Mouse (Mus musculus) kidney, postnatal 0 days (tissue): ENCODE measurements around the gene Ggact. TPM values are rescaled to one million over a fixed set of nuclear protein-coding genes. Genes with fewer than 3 reads are reported as not detected.

Source experiments
- ATAC-seq: fragments of 200-750 bp; cut with Nextera tagmentation; replicated peaks from 2 replicates; pipeline ENCODE4 v1.8.0; 2017; ENCODE audit warnings: low read depth, moderate number of reproducible peaks, moderate TSS enrichment, moderate library complexity; ENCODE audit not compliant: low FRiP score
- DNase-seq: peaks from one replicate; pipeline ENCODE4 v3.0.0-alpha.2; 2016; ENCODE audit warnings: low spot score
- H3K27ac ChIP-seq: fragments of 300-500 bp; sonication (generic); 2 replicates; pipeline ENCODE4 v1.5.1; 2014; ENCODE audit warnings: mild to moderate bottlenecking
- H3K27me3 ChIP-seq: fragments of 300-500 bp; sonication (generic); 2 replicates; pipeline ENCODE4 v1.6.1; 2014; ENCODE audit warnings: low read length, mixed read lengths; ENCODE audit not compliant: insufficient read depth
- H3K36me3 ChIP-seq: fragments of 300-500 bp; sonication (generic); 2 replicates; pipeline ENCODE4 v1.6.1; 2014; ENCODE audit warnings: low read length, mixed read lengths; ENCODE audit not compliant: insufficient read depth
- H3K4me1 ChIP-seq: fragments of 300-500 bp; sonication (generic); replicated peaks from 2 replicates; pipeline ENCODE4 v1.6.1; 2014; ENCODE audit warnings: antibody characterized with exemption, low read length, mixed read lengths; ENCODE audit not compliant: insufficient read depth
- H3K4me2 ChIP-seq: fragments of 300-500 bp; sonication (generic); 2 replicates; pipeline ENCODE4 v1.6.1; 2014; ENCODE audit warnings: mild to moderate bottlenecking, low read length, moderate library complexity, mixed read lengths
- H3K4me3 ChIP-seq: fragments of 300-500 bp; sonication (generic); replicated peaks from 2 replicates; pipeline ENCODE4 v1.5.1; 2014; ENCODE audit warnings: low read depth, low read length
- H3K9ac ChIP-seq: fragments of 300-500 bp; sonication (generic); 2 replicates; pipeline ENCODE4 v1.6.1; 2014; ENCODE audit warnings: low read depth, low read length
- H3K9me3 ChIP-seq: fragments of 300-500 bp; sonication (generic); replicated peaks from 2 replicates; pipeline ENCODE4 v1.6.1; 2016; ENCODE audit warnings: low read length, inconsistent platforms, mixed read lengths
- CTCF ChIP-seq: IDR thresholded peaks from 2 replicates; pipeline ENCODE4 v1.5.1; 2016; ENCODE audit warnings: antibody characterized with exemption, low read depth, mild to moderate bottlenecking, moderate library complexity
- WGBS: fragments of 180-500 bp; shearing (Covaris S2); extraction: QIAGEN DNeasy Blood & Tissue Kit; methylation state at CpG from one replicate; pipeline ENCODE4 v1.1.7; 2014; 5-methylcytosine and 5-hydroxymethylcytosine counted together
- polyA plus RNA-seq: library from polyadenylated mRNA; unstranded; fragments of >200 nt; fragmentation: Nextera tagmentation; extraction: Ambion mirVana; gene quantifications from 2 replicates; pipeline ENCODE4 v1.2.1, GENCODE M21; 2015

The Ggact gene
- polyA plus RNA-seq, 1 experiment from 2014 or later = 41.1 TPM

GRCm38 (mm10) chr14:122891470-122891968, 22.0 kb downstream of the Ggact start:
- ATAC-seq = no peak

DNA sequence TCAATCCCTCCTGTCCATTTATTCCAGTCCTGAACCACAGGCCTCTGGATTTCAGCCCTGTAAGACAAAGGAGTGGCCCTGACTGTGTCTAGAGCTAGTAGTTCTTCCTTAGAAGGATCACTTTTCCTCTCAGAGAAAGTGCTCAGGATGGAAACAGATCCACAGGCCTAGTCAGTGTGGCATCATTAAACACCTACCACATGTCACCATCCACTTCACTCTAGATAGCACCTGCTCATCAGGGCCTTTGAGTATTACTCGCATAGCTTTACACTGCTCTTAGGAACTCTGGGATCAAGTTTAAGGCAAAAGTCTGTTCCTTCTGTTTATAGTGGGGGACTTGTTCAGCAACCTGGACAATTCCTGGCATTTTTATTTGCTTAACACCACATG, 25.1 kb downstream of the Ggact start:
- no peaks in the 10 kb centered on the region for H3K36me3 ChIP-seq
- H3K27me3 ChIP-seq = no peaks in the 10 kb centered on the region
- ATAC-seq (no peak), DNase-seq (no peak)
- TF ChIP-seq CTCF = no peak
- WGBS = 75% methylated on average over 1 of the region's 1 CpGs
- H3K9ac ChIP-seq = no peak overlapping the region
- H3K27ac ChIP-seq = no peak overlapping the region
- H3K9me3 ChIP-seq = no peaks in the 10 kb centered on the region
- H3K4me2 ChIP-seq = no peak overlapping the region
- H3K4me3 ChIP-seq = no peak overlapping the region
- no peaks in the 10 kb centered on the region for H3K4me1 ChIP-seq

More at GRCm38 (mm10) chr14:122891470-122891968, 22.0 kb downstream of the Ggact start:
- Histone ChIP-seq H3K9ac (no peak overlapping the region), H3K4me3 (no peak overlapping the region), H3K4me2 (no peak overlapping the region), H3K36me3 (no peaks in the 10 kb centered on the region), H3K27me3 (no peaks in the 10 kb centered on the region), H3K9me3 (no peaks in the 10 kb centered on the region), H3K27ac (no peak overlapping the region), H3K4me1 (no peaks in the 10 kb centered on the region)
- 88% methylated on average over 12 of the region's 12 CpGs for WGBS
- no peak for TF ChIP-seq CTCF
- DNase-seq = no peak

GRCm38 (mm10) chr14:122887702-122888479, 25.7 kb downstream of the Ggact start:
- no peaks in the 10 kb centered on the region for H3K36me3 ChIP-seq
- WGBS = 86% methylated on average over 3 of the region's 3 CpGs
- no peak overlapping the region for H3K9ac ChIP-seq
- DNase-seq (no peak), ATAC-seq (no peak)
- H3K27ac ChIP-seq = no peak overlapping the region
- H3K27me3 ChIP-seq = no peaks in the 10 kb centered on the region
- no peak for TF ChIP-seq CTCF
- H3K4me3 ChIP-seq = no peak overlapping the region
- H3K9me3 ChIP-seq = no peaks in the 10 kb centered on the region
- H3K4me2 ChIP-seq = no peak overlapping the region
- H3K4me1 ChIP-seq = no peaks in the 10 kb centered on the region

DNA sequence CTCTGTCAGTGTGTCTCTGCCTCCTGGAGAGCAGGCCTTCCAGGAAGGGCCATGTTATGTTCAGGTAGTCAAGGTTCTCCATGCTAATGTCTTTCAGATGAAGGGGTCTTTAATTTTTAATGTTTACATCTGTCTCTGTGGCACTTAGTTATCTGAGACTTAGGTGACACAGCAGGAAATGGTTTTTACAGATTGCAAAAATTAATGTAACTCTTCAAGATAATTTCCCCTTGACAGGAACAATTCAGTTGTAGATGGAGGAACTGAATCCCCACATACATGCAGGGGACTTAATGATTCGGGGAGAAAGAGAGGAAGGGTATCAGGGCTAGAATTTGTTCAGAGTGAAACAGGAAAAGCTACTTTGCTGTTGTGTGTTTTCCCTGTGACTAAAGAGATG, 26.3 kb downstream of the Ggact start:
- Histone ChIP-seq H3K27ac (no peak overlapping the region), H3K36me3 (no peaks in the 10 kb centered on the region), H3K27me3 (no peaks in the 10 kb centered on the region), H3K4me1 (no peaks in the 10 kb centered on the region), H3K9me3 (no peaks in the 10 kb centered on the region), H3K4me2 (no peak overlapping the region), H3K4me3 (no peak overlapping the region), H3K9ac (no peak overlapping the region)
- TF ChIP-seq CTCF = no peak
- WGBS = 70% methylated on average over 1 of the region's 1 CpGs
- no peak for ATAC-seq
- no peak for DNase-seq

DNA sequence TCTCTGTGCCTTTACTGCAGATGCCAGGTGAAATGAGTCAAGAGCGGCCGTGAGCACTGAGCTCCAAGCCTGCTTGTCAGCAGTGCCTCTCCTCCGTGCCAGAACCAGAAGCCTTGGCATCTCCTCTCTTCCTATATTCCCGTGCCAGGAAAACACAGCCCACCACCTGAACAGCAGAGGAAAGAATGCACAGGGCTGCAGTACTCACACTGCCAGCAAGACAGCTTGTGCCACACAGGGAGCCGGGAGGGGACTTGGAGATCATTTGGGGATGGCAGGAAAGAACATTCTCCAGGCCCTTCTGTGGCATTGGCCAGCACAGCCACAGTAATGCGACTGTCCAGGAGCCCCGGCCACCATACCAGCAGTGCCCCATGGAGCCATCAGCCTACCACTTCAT, 27.7 kb downstream of the Ggact start:
- H3K4me1 ChIP-seq = no peaks in the 10 kb centered on the region
- no peak overlapping the region for H3K4me2 ChIP-seq
- no peak overlapping the region for H3K9ac ChIP-seq
- ATAC-seq = no peak
- no peak overlapping the region for H3K27ac ChIP-seq
- 89% methylated on average over 7 of the region's 7 CpGs for WGBS
- H3K36me3 ChIP-seq = no peaks in the 10 kb centered on the region
- no peak for DNase-seq
- TF ChIP-seq CTCF = no peak
- H3K27me3 ChIP-seq = no peaks in the 10 kb centered on the region
- H3K9me3 ChIP-seq = no peaks in the 10 kb centered on the region
- no peak overlapping the region for H3K4me3 ChIP-seq

DNA sequence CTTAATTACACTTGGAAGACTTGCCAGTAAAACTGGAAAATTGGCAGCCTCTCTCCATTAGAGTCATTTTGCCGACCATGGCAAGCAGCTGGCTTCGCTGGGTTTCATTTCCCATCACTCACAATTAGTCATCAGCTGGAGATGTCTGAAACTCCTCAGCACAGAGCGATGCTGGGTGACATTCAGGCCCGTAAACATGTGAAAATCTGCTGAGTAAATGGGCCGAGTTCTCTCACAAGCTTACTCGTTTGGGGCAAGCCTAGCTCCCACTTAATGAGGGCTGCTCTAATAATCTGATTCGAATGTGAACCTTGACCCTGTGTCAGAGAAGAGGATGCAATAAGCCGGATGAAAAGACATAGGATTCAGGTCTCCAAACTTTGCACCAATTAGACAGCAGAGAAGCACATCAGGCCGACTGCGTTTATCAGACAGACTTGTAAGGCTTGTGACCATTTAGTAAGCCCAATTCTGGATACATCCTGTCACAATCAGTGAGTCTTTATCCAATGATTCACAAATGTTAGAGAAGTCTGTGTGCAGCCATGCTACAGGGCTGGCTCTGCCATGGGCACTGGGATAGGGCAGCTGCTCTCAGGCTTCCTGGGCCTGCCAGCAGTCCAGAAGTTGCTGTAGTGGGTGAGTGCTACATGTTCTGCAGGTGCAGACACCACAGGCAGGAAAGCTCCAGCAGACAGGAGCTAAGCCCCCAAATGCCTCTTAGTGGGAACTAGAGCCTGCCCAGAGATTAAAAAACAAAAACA, 29.6 kb downstream of the Ggact start:
- Histone ChIP-seq H3K4me3 (no peak overlapping the region), H3K4me2 (no peak overlapping the region), H3K27me3 (no peaks in the 10 kb centered on the region), H3K4me1 (no peaks in the 10 kb centered on the region), H3K27ac (no peak overlapping the region), H3K36me3 (no peaks in the 10 kb centered on the region), H3K9ac (no peak overlapping the region), H3K9me3 (no peaks in the 10 kb centered on the region)
- 55% methylated on average over 10 of the region's 10 CpGs for WGBS
- ATAC-seq = no peak
- DNase-seq = no peak
- TF ChIP-seq CTCF = no peak
